Mouse (Mus musculus) hindbrain, embryonic 16.5 days (tissue): ENCODE results near the gene Gm45021. TPM values are rescaled to one million over a fixed set of nuclear protein-coding genes. Genes with fewer than 3 reads are reported as not detected.

Experiments used
- ATAC-seq: fragments of 200-750 bp; cut with Nextera tagmentation; 2 replicates; pipeline ENCODE4 v1.8.0; 2017; ENCODE audit warnings: moderate TSS enrichment, moderate library complexity
- H3K27ac ChIP-seq: fragments of 300-500 bp; sonication (generic); 2 replicates; pipeline ENCODE4 v1.5.1; 2014; ENCODE audit warnings: low read depth, mild to moderate bottlenecking, control low read depth, low read length, moderate library complexity
- H3K27me3 ChIP-seq: fragments of 300-500 bp; sonication (generic); replicated peaks from 2 replicates; pipeline ENCODE4 v1.6.1; 2014; ENCODE audit warnings: low read length; ENCODE audit not compliant: control insufficient read depth, insufficient read depth
- H3K36me3 ChIP-seq: fragments of 300-500 bp; sonication (generic); 2 replicates; pipeline ENCODE4 v1.6.1; 2014; ENCODE audit warnings: mild to moderate bottlenecking, low read length, moderate library complexity, mixed read lengths; ENCODE audit not compliant: control insufficient read depth, insufficient read depth
- H3K4me1 ChIP-seq: fragments of 300-500 bp; sonication (generic); 2 replicates; pipeline ENCODE4 v1.6.1; 2014; ENCODE audit warnings: low read depth, low read length; ENCODE audit not compliant: control insufficient read depth, insufficient read depth
- H3K4me2 ChIP-seq: fragments of 300-500 bp; sonication (generic); 2 replicates; pipeline ENCODE4 v1.6.1; 2014; ENCODE audit warnings: mild to moderate bottlenecking, low read length, control low read depth, moderate library complexity
- H3K4me3 ChIP-seq: fragments of 300-500 bp; sonication (generic); 2 replicates; pipeline ENCODE4 v1.5.1; 2014; ENCODE audit warnings: mild to moderate bottlenecking, low read length, control low read depth, moderate library complexity
- H3K9ac ChIP-seq: fragments of 300-500 bp; sonication (generic); 2 replicates; pipeline ENCODE4 v1.6.1; 2014; ENCODE audit warnings: low read depth, mild to moderate bottlenecking, control low read depth, low read length, moderate library complexity
- H3K9me3 ChIP-seq: fragments of 300-500 bp; sonication (generic); 2 replicates; pipeline ENCODE4 v1.6.1; 2014; ENCODE audit warnings: mild to moderate bottlenecking, low read length, moderate library complexity; ENCODE audit not compliant: control insufficient read depth
- WGBS: fragments of 180-500 bp; shearing (Covaris S2); extraction: QIAGEN DNeasy Blood & Tissue Kit; methylation state at CpG from one replicate; pipeline ENCODE4 v1.1.7; 2014; 5-methylcytosine and 5-hydroxymethylcytosine counted together
- polyA plus RNA-seq: library from polyadenylated mRNA; unstranded; fragments of >200 nt; fragmentation: Nextera tagmentation; extraction: Ambion mirVana; gene quantifications from 2 replicates; pipeline ENCODE4 v1.2.1, GENCODE M21; 2015

Gene Gm45021
- polyA plus RNA-seq, 1 experiment from 2014 or later, result not detected

DNA sequence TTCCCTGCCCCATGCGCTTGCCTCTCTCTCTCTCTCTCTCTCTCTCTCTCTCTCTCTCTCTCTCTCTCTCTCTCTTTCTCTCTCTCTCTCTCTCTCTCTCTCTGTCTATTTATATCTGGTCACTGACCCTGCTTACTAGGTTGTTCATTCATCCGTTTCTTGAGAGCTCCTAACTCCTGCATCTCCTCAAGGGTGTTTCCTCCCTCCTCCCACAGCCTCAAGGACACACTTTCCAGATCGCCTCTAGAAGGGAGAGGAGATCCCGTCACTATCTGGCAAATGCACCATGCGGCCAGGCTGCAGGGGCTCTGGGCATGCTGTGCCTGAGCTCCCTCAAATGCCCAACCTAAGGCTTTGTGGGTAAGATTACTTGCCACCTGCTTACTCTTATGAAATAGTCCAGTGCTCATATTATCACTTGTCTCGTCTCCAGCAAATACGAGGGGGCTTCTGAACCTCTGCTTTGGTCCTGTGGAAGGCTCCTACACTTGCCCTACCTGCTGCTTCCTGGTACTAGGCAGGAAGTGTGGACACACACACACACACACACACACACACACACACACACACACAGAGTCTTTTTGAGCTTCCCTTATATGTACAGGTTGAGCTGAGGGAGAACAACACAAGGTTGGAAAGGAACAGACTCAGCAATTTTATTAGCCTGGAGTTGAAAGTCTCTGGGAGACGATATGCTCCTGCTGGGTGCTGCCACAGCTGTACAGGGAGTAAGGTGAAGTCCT lies 20.2 kb upstream of the Gm45021 start:
- H3K9me3 ChIP-seq, result no peaks in the 10 kb centered on the region
- no peak overlapping the region for H3K4me3 ChIP-seq
- no peak overlapping the region for H3K9ac ChIP-seq
- WGBS, result 78% methylated on average over 8 of the region's 8 CpGs
- H3K4me1 ChIP-seq, result peaks cover 3% of the 10 kb centered on the region; the same call in 1 of the 2 replicates
- H3K36me3 ChIP-seq, result peaks cover 11% of the 10 kb centered on the region
- H3K4me2 ChIP-seq, result no peak overlapping the region
- ATAC-seq, result no peak
- H3K27ac ChIP-seq, result no peak overlapping the region; the same call in 1 of the 2 replicates
- H3K27me3 ChIP-seq, result no peaks in the 10 kb centered on the region

DNA sequence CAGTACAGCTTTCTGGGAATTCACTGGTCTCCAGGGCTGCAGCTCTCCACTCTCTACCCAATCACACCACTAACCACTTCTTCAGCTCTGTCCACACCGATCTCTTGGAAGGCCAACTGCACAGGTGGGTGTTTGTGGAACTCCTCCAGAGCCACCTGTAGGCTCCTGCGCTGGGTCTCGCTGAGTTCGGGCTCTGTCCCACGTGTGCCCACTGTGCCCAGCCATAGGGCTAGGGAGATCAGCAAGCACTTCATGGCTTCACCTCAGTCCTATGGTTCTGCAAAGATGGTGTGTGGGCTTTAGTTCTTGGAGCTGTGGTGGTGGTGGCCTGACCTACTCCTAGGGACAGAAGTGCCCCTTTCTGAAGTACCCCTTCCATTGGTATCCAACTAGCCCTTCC lies 17.4 kb upstream of the Gm45021 start:
- Histone ChIP-seq H3K9me3 (no peaks in the 10 kb centered on the region), H3K36me3 (no peaks in the 10 kb centered on the region; the same call in 1 of the 2 replicates), H3K27me3 (no peaks in the 10 kb centered on the region), H3K4me2 (no peak overlapping the region), H3K4me3 (no peak overlapping the region), H3K9ac (no peak overlapping the region), H3K4me1 (peaks cover 3% of the 10 kb centered on the region; the same call in 1 of the 2 replicates), H3K27ac (no peak overlapping the region)
- no peak for ATAC-seq
- 94% methylated on average over 5 of the region's 5 CpGs for WGBS

DNA sequence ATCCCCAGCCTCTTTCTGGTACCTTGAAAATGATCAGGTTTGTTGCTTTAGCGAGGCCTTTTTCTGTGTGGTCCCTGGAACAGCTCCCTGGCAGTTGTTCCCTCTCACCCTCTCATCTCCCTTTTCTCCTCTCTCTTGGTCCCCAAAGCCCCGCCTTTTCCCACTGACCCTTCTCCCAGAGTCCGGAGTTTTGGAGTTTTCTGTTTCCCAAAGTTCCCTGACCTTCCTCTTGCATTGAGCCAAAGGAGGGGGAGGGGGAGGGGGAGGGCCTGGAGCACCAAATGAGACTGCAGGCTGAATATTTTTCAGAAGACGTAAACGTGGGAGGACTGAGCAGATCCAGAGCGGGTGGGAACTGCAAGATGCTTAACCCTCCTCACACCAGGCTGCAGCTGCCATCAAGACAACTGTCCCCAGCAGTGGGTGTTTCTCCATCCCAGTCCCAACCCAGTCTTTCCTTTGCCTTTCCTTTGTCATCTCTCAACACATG lies 16.8 kb upstream of the Gm45021 start, which contains the start of gene Rarres2:
Rarres2 (minus strand) TSS at position 218 of the 490 bp plus-strand sequence.
- H3K4me2 ChIP-seq, result no peak within 1 kb of the TSS
- H3K9ac ChIP-seq, result no peak within 1 kb of the TSS
- ATAC-seq, result no peak
- no peaks in the 10 kb centered on the region for H3K27me3 ChIP-seq
- H3K4me1 ChIP-seq, result peaks cover 3% of the 10 kb centered on the region; the same call in 1 of the 2 replicates
- H3K9me3 ChIP-seq, result no peaks in the 10 kb centered on the region
- no peak within 1 kb of the TSS for H3K4me3 ChIP-seq
- no peaks in the 10 kb centered on the region; the same call in 1 of the 2 replicates for H3K36me3 ChIP-seq
- 35% methylated on average over 6 of the region's 6 CpGs for WGBS
- no peak within 1 kb of the TSS for H3K27ac ChIP-seq

DNA sequence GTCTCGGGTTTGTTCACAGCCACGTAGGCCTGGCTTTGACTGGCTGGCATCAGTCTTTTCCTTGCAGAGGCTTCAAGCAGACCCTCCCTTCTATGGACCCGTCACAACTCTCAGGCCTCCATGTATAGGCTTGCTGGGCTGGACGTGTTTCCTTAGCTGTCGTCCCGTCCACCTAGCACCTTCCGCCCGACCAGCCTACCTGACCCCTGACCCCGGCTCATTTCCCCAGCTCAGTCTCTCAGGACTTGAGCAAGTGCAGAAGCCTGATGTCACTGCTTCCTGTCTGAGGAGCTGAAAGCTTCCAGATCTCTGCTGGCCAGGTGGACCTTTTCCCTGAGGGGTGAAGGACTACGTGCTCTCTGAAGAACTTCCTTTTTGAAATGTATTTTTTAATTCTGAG lies 16.1 kb upstream of the Gm45021 start:
- H3K4me3 ChIP-seq, result no peak overlapping the region
- no peak overlapping the region for H3K27ac ChIP-seq
- H3K36me3 ChIP-seq, result no peaks in the 10 kb centered on the region; the same call in 1 of the 2 replicates
- H3K9ac ChIP-seq, result no peak overlapping the region
- no peaks in the 10 kb centered on the region for H3K9me3 ChIP-seq
- H3K4me2 ChIP-seq, result no peak overlapping the region
- 75% methylated on average over 10 of the region's 10 CpGs for WGBS
- no peaks in the 10 kb centered on the region for H3K27me3 ChIP-seq
- ATAC-seq, result no peak
- H3K4me1 ChIP-seq, result peaks cover 3% of the 10 kb centered on the region; the same call in 1 of the 2 replicates

DNA sequence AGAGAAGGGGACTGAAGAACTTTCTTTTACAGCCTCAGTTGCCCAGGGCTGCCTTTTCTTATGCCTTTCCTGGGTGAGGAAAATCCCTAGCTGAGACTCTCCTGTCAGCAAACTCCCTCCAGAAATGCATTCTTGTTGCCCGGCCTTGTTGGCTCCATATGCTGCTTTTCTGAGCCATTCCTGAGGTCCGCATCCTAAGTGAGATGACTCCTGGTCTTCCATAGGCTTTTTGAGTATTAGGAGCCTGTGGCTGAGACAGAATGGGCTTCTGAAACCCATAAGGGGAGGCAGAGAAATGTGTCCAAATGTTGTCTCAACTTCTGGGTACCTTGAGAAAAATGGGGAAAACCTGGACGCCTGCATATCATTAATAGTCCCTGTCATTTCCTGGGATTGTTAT lies 15.4 kb upstream of the Gm45021 start:
- Histone ChIP-seq H3K9me3 (no peaks in the 10 kb centered on the region), H3K4me3 (no peak overlapping the region), H3K27ac (no peak overlapping the region), H3K36me3 (no peaks in the 10 kb centered on the region; the same call in 1 of the 2 replicates), H3K4me1 (no peaks in the 10 kb centered on the region), H3K9ac (no peak overlapping the region), H3K27me3 (no peaks in the 10 kb centered on the region), H3K4me2 (no peak overlapping the region)
- WGBS, result 83% methylated on average over 3 of the region's 3 CpGs
- ATAC-seq, result no peak

DNA sequence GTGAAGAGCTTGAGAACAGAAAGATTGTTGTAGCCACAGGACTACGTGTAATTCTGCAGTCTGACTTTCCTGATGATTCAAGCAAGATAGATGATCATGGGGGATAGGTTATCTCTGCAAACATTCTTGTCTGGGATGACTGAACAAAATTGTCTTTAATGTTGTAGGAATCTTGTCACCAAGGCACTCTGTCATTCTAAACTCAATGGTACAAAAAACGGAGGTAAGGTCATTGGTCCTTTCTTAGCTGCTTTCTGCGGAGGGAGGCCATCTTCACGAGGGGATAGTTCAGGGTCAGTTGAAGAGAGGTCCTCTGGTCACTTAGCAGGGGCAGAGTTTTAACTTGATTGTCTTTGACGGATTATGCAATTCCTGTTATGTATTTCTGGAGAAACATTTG lies 10.7 kb upstream of the Gm45021 start:
- H3K27me3 ChIP-seq, result no peaks in the 10 kb centered on the region
- no peaks in the 10 kb centered on the region for H3K4me1 ChIP-seq

DNA sequence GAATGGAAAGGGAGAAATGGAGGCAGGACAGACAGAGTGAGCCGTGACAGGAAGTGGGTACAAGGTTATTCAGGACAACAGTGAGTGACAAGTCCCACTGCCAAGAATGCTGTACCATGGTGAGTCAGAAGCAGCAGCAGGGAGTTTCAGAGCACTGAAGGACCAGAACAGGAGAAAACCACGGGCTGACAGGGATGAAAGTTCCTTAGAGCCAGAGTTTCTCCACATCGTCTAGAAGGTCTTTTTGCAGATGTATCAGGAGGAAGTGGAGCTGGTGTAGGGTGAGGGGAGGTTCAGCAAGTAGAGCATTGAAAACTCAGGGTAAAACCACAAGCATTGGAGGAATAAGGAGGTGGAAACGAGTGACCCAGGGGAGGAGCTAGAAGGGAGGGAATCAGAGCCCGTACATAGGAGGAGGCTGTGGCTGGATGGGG lies 10.2 kb upstream of the Gm45021 start:
- H3K4me3 ChIP-seq, result no peak overlapping the region
- H3K9me3 ChIP-seq, result no peaks in the 10 kb centered on the region
- no peak for ATAC-seq
- no peak overlapping the region for H3K9ac ChIP-seq
- 44% methylated on average over 5 of the region's 5 CpGs for WGBS
- H3K36me3 ChIP-seq, result no peaks in the 10 kb centered on the region
- no peaks in the 10 kb centered on the region for H3K27me3 ChIP-seq
- H3K27ac ChIP-seq, result no peak overlapping the region
- H3K4me2 ChIP-seq, result no peak overlapping the region
- no peaks in the 10 kb centered on the region for H3K4me1 ChIP-seq

More for the DNA sequence above, 10.7 kb upstream of the Gm45021 start:
- no peaks in the 10 kb centered on the region for H3K36me3 ChIP-seq
- ATAC-seq, result no peak
- no peak overlapping the region for H3K4me2 ChIP-seq
- H3K27ac ChIP-seq, result no peak overlapping the region
- no peak overlapping the region for H3K4me3 ChIP-seq
- H3K9ac ChIP-seq, result no peak overlapping the region
- no peaks in the 10 kb centered on the region for H3K9me3 ChIP-seq
- 68% methylated on average over 5 of the region's 5 CpGs for WGBS

DNA sequence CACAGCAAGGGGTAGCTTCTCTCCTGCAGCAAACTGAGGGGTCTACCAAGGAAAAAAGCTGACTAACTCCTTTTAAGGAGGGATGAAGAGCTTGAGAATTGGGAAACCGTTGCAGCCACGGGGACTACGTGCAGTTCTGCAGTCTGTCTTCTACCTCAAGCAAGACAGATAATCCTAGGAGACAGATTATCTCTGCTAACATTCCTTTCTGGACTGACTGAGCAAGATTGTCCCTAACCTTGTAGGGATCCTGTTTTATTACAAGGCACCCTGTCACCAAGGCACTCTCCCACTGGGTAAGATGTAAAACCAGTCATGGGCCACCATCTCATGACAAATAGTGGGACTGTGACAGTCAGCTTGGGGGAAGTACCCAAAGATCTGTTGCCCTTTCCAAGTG lies 8.2 kb upstream of the Gm45021 start:
- Histone ChIP-seq H3K9ac (no peak overlapping the region), H3K4me3 (no peak overlapping the region), H3K4me2 (no peak overlapping the region), H3K27me3 (no peaks in the 10 kb centered on the region), H3K36me3 (no peaks in the 10 kb centered on the region), H3K4me1 (no peaks in the 10 kb centered on the region), H3K9me3 (no peaks in the 10 kb centered on the region), H3K27ac (no peak overlapping the region)
- WGBS, result 19% methylated on average over 3 of the region's 3 CpGs
- ATAC-seq, result no peak

DNA sequence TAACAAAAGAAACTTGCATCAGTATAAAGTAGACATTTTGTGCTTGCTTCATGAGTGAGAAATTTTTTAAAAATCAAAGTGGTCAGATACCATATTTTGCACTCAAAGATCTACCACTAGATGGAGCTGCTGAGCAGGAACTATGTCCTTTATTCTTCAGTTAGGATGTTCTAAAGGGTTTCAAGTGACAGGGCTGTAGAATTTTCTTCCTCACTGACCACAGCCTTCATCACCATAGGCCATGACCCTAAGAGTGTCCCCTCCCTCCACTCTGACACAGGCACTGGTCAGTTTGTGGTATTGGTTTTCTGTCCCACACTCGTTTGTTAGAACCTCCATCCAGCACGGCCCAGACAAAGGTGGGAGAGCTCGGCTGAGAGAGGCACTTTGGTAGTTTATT lies 7.4 kb upstream of the Gm45021 start:
- no peak overlapping the region for H3K9ac ChIP-seq
- H3K27me3 ChIP-seq, result no peaks in the 10 kb centered on the region
- H3K27ac ChIP-seq, result no peak overlapping the region
- no peak overlapping the region for H3K4me2 ChIP-seq
- H3K36me3 ChIP-seq, result no peaks in the 10 kb centered on the region
- no peak; the same call in 1 of the 2 replicates for ATAC-seq
- H3K4me3 ChIP-seq, result no peak overlapping the region
- H3K4me1 ChIP-seq, result no peaks in the 10 kb centered on the region
- no peaks in the 10 kb centered on the region for H3K9me3 ChIP-seq
- WGBS, result 75% methylated on average over 3 of the region's 3 CpGs
